Comparison of ENCODE assay signal across 38 mouse cellular contexts in genomic region chr13:97073497-97073896, GRCm38 (mm10). TPM values are rescaled to one million over a fixed set of nuclear protein-coding genes. Genes with fewer than 3 reads are reported as not detected.
DNase-seq lines count a peak whose midpoint lies in the region; ATAC-seq and TF ChIP-seq lines count a peak whose summit lies in the region.
"Had no signal": no experiment of that assay in that cellular context is flagged by ENCODE, and none has a peak within 500 bp of the region (broad histone marks: within the 10 kb centered on the region; RNA-seq: fewer than 3 reads in every experiment).

No protein-coding gene starts in this region.

- 0 out of 2 replicates have a peak, but pooled peaks cover 3% of the 10 kb centered on the region for H3K27me3 ChIP-seq in hindbrain, embryonic 15.5 days
- no peaks in the 10 kb centered on the region for H3K27me3 ChIP-seq in hindbrain, embryonic 11.5 days (ENCODE audit: control insufficient read depth, insufficient read depth, low read length)
- H3K27me3 ChIP-seq in midbrain, embryonic 15.5 days (replicated peaks), result no peaks in the 10 kb centered on the region
- H3K27me3 ChIP-seq: heart, embryonic 12.5 days; intestine, embryonic 15.5 days had no signal

- H3K9ac ChIP-seq in hindbrain, embryonic 15.5 days, result peak overlapping the region; percentile 2; the same call in 1 of the 2 replicates
- no peak overlapping the region for H3K9ac ChIP-seq in hindbrain, embryonic 11.5 days (ENCODE audit: low read depth, low read length)
- peak overlapping the region; percentile 41; the same call in 1 of the 2 replicates for H3K9ac ChIP-seq in ES-E14 (ENCODE audit: insufficient read depth, low read depth, low read length, poor library complexity, severe bottlenecking)
- H3K9ac ChIP-seq in midbrain, embryonic 15.5 days, result peak overlapping the region; percentile 12; the same call in 1 of the 2 replicates
- H3K9ac ChIP-seq: embryonic facial prominence, embryonic 15.5 days; forebrain, embryonic 12.5 days; heart, embryonic 12.5 days; intestine, embryonic 15.5 days; limb, embryonic 15.5 days; liver, embryonic 13.5 days had no signal

- 60% methylated on average over 1 of the region's 1 CpGs for WGBS in hindbrain, embryonic 15.5 days
- 65% methylated on average over 1 of the region's 1 CpGs for WGBS in hindbrain, embryonic 11.5 days
- 58% methylated on average over 1 of the region's 1 CpGs for WGBS in midbrain, embryonic 15.5 days

- in situ Hi-C loops in ES-E14 (cut with MboI; ENCODE audit: low sequenced_read_pairs in 2 of 2, unreplicated experiment in 2 of 2), result no loop called here

- no peak for DNase-seq in hindbrain, embryonic 11.5 days (ENCODE audit: low spot score)
- DNase-seq in 416B (ENCODE audit: low read depth) (peak; percentile 24), ES-E14 (ENCODE audit: low read depth, low spot score) (no peak)
- no peak for DNase-seq in urinary bladder, postnatal 4 days (ENCODE audit: low spot score in 2 of 2)
- DNase-seq in adrenal gland, postnatal 14 days, result no peak
- no peak for DNase-seq in left cerebral cortex, adult 11 months (ENCODE audit: low spot score)
- DNase-seq: adrenal gland, postnatal 25 days; cerebellum, adult 11-12 months; cerebellum, postnatal 10 days; gastrocnemius, postnatal 25 days; heart, adult 11 months; kidney, adult 2 months; kidney, postnatal 4 days; layer of hippocampus, postnatal 36 days; liver, embryonic 13.5 days; lung, adult 18-20 months; lung, postnatal 4 days; thymus, adult 2 months; thymus, postnatal 36 days had no signal

- H3K9me3 ChIP-seq in hindbrain, embryonic 15.5 days, result no peaks in the 10 kb centered on the region
- H3K9me3 ChIP-seq in hindbrain, embryonic 11.5 days (ENCODE audit: control insufficient read depth, low read length), result no peaks in the 10 kb centered on the region
- H3K9me3 ChIP-seq in ES-E14 (ENCODE audit: control insufficient read depth, insufficient read depth, low read depth, low read length), result no peaks in the 10 kb centered on the region
- no peaks in the 10 kb centered on the region for H3K9me3 ChIP-seq in midbrain, embryonic 15.5 days
- H3K9me3 ChIP-seq: embryonic facial prominence, embryonic 15.5 days; forebrain, embryonic 12.5 days; heart, embryonic 12.5 days; intestine, embryonic 15.5 days; limb, embryonic 10.5 days; limb, embryonic 15.5 days; liver, embryonic 13.5 days; megakaryocyte, embryonic 14.5 days had no signal

- peak overlapping the region; percentile 93; the same call in 1 of the 2 replicates for H3K4me3 ChIP-seq in hindbrain, embryonic 15.5 days
- no peak overlapping the region for H3K4me3 ChIP-seq in hindbrain, embryonic 11.5 days (ENCODE audit: low read depth, low read length)
- peak overlapping the region; percentile 90 to 99; a peak in 3 of 4 replicates for H3K4me3 ChIP-seq in ES-E14 (ENCODE audit: insufficient read depth in 1 of 2, low read depth in 1 of 2, low read length in 2 of 2, poor library complexity in 1 of 2, severe bottlenecking in 1 of 2)
- no peak overlapping the region for H3K4me3 ChIP-seq in midbrain, embryonic 15.5 days
- H3K4me3 ChIP-seq: embryonic facial prominence, embryonic 15.5 days; forebrain, embryonic 12.5 days; heart, embryonic 12.5 days; intestine, embryonic 15.5 days; limb, embryonic 10.5 days; limb, embryonic 15.5 days; liver, embryonic 13.5 days; megakaryocyte, embryonic 14.5 days had no signal

- H3K36me3 ChIP-seq in hindbrain, embryonic 15.5 days, result no peaks in the 10 kb centered on the region
- no peaks in the 10 kb centered on the region for H3K36me3 ChIP-seq in hindbrain, embryonic 11.5 days (ENCODE audit: control insufficient read depth, insufficient read depth, low read length)
- peaks cover 3% of the 10 kb centered on the region for H3K36me3 ChIP-seq in ES-E14 (ENCODE audit: control insufficient read depth, insufficient read depth, low read length, poor library complexity, severe bottlenecking)
- no peaks in the 10 kb centered on the region for H3K36me3 ChIP-seq in midbrain, embryonic 15.5 days (replicated peaks)
- H3K36me3 ChIP-seq: embryonic facial prominence, embryonic 15.5 days; forebrain, embryonic 12.5 days; G1E; heart, embryonic 12.5 days; intestine, embryonic 15.5 days; limb, embryonic 10.5 days; limb, embryonic 15.5 days; liver, embryonic 13.5 days had no signal

- peaks cover 10% of the 10 kb centered on the region for H3K4me1 ChIP-seq in hindbrain, embryonic 15.5 days (replicated peaks)
- H3K4me1 ChIP-seq in hindbrain, embryonic 11.5 days (replicated peaks; ENCODE audit: control insufficient read depth, insufficient read depth, low read length), result no peaks in the 10 kb centered on the region
- peaks cover 12 to 25% of the 10 kb centered on the region in 2 experiments for H3K4me1 ChIP-seq in ES-E14 (ENCODE audit: control insufficient read depth in 2 of 2, insufficient read depth in 2 of 2, low read length in 2 of 2, poor library complexity in 1 of 2)
- peaks cover 16% of the 10 kb centered on the region for H3K4me1 ChIP-seq in midbrain, embryonic 15.5 days

- H3K27ac ChIP-seq in hindbrain, embryonic 15.5 days (replicated peaks), result no peak overlapping the region
- no peak overlapping the region for H3K27ac ChIP-seq in hindbrain, embryonic 11.5 days (ENCODE audit: low read depth, low read length)
- no peak overlapping the region for H3K27ac ChIP-seq in ES-E14 (ENCODE audit: insufficient read depth, low read depth, low read length, poor library complexity, severe bottlenecking)
- H3K27ac ChIP-seq in midbrain, embryonic 15.5 days, result no peak overlapping the region
- H3K27ac ChIP-seq: embryonic facial prominence, embryonic 15.5 days; forebrain, embryonic 12.5 days; intestine, embryonic 15.5 days; limb, embryonic 10.5 days; limb, embryonic 15.5 days; liver, embryonic 13.5 days had no signal

- H3K4me2 ChIP-seq in hindbrain, embryonic 15.5 days, result 0 out of 2 replicates have a peak overlapping the region, but pooled peaks have one; percentile 78
- H3K4me2 ChIP-seq in hindbrain, embryonic 11.5 days (replicated peaks; ENCODE audit: low read depth, low read length), result no peak overlapping the region
- peak overlapping the region; percentile 75; the same call in 1 of the 2 replicates for H3K4me2 ChIP-seq in midbrain, embryonic 15.5 days
- H3K4me2 ChIP-seq: embryonic facial prominence, embryonic 15.5 days; forebrain, embryonic 12.5 days; heart, embryonic 12.5 days; intestine, embryonic 15.5 days; limb, embryonic 15.5 days; liver, embryonic 13.5 days had no signal

- ATAC-seq in hindbrain, embryonic 15.5 days (ENCODE audit: low FRiP score, low read depth), result no peak
- no peak for ATAC-seq in hindbrain, embryonic 11.5 days (ENCODE audit: low FRiP score)
- ATAC-seq in midbrain, embryonic 15.5 days (replicated peaks), result no peak
- ATAC-seq: CD4-positive, CD25-positive, alpha-beta regulatory T cell, adult 4 months; intestine, embryonic 15.5 days; lung, postnatal 0 days; Patski had no signal

TF ChIP-seq in ES-E14, 5 proteins besides CTCF, POLR2A, EP300 and RAD21:
- TF ChIP-seq HCFC1 (IDR thresholded peaks at IDR 0.05; ENCODE audit: borderline replicate concordance, insufficient read depth, low read length) (no peak), ZNF384 (IDR thresholded peaks at IDR 0.05; ENCODE audit: low read depth, low read length) (no peak), MAFK (IDR thresholded peaks at IDR 0.05; ENCODE audit: insufficient read depth, low read depth, low read length) (no peak), CHD2 (IDR thresholded peaks at IDR 0.05; ENCODE audit: low read depth, low read length) (no peak), ZC3H11A (IDR thresholded peaks at IDR 0.05; ENCODE audit: borderline replicate concordance, low read depth, low read length) (no peak)

RNA-seq across cellular contexts. Expression of gene Fam169a, which starts 6.4 kb away (rescaled TPM):
- 27.9 and 28.4 TPM in 2 replicates for polyA plus RNA-seq in hindbrain, embryonic 15.5 days (2015; fragmentation: Nextera tagmentation; extraction: Ambion mirVana)
- polyA plus RNA-seq in hindbrain, embryonic 11.5 days (2014; fragmentation: Nextera tagmentation; extraction: Ambion mirVana), result 10.9 and 12.2 TPM in 2 replicates
- total RNA-seq in ES-E14 (2012; rRNA removed), result 63.4 and 67.2 TPM in 2 replicates
- polyA plus RNA-seq in midbrain, embryonic 15.5 days (2015; fragmentation: Nextera tagmentation; extraction: Ambion mirVana), result 27.2 and 31.7 TPM in 2 replicates
- total RNA-seq in adrenal gland, postnatal 14 days (2021), result 4.5 and 5.7 TPM in 2 replicates
- total RNA-seq: gastrocnemius, postnatal 25 days had no signal
- polyA plus RNA-seq: G1E had no signal

RNA-seq across cellular contexts. Expression of gene Gm6169, which starts 25.5 kb away (rescaled TPM):
- polyA plus RNA-seq in hindbrain, embryonic 15.5 days (2015; fragmentation: Nextera tagmentation; extraction: Ambion mirVana), result 0.30 and 0.32 TPM in 2 replicates
- 0.64 and 1.6 TPM in 2 replicates for polyA plus RNA-seq in hindbrain, embryonic 11.5 days (2014; fragmentation: Nextera tagmentation; extraction: Ambion mirVana)
- 6.7 and 8.4 TPM in 2 replicates for total RNA-seq in ES-E14 (2012; rRNA removed)
- polyA plus RNA-seq in midbrain, embryonic 15.5 days (2015; fragmentation: Nextera tagmentation; extraction: Ambion mirVana), result 0.64 and 0.77 TPM in 2 replicates
- total RNA-seq in adrenal gland, postnatal 14 days (2021), result 0.33 TPM in 1 of 2 replicates, not detected in the other

RNA-seq across cellular contexts. Expression of gene 1700029F12Rik, which starts 39.3 kb away (rescaled TPM):
- not detected in 2 replicates for polyA plus RNA-seq in hindbrain, embryonic 15.5 days (2015; fragmentation: Nextera tagmentation; extraction: Ambion mirVana)
- not detected in 2 replicates for polyA plus RNA-seq in hindbrain, embryonic 11.5 days (2014; fragmentation: Nextera tagmentation; extraction: Ambion mirVana)
- not detected in 2 replicates for total RNA-seq in ES-E14 (2012; rRNA removed)
- not detected in 2 replicates for polyA plus RNA-seq in midbrain, embryonic 15.5 days (2015; fragmentation: Nextera tagmentation; extraction: Ambion mirVana)
- not detected in 2 replicates for total RNA-seq in adrenal gland, postnatal 14 days (2021)
- total RNA-seq: adrenal gland, postnatal 25 days; common myeloid progenitor, adult 5-6 weeks; G1E; gastrocnemius, postnatal 25 days; hematopoietic stem cell, adult 5-6 weeks; layer of hippocampus, postnatal 36 days; left cerebral cortex, postnatal 10 days had no signal
- polyA plus RNA-seq: CD4-positive, CD25-positive, alpha-beta regulatory T cell, adult 4 months; embryonic facial prominence, embryonic 15.5 days; forebrain, embryonic 12.5 days; G1E; heart, embryonic 12.5 days; heart, postnatal 0 days; intestine, embryonic 15.5 days; kidney, embryonic 16.5 days; limb, embryonic 10.5 days; limb, embryonic 15.5 days; liver, embryonic 13.5 days; lung, postnatal 0 days; neural tube, embryonic 11.5 days; Patski had no signal

Comparison
In these comparisons a context has a peak if more than half of its experiments do, and no peak if none do; other contexts are left out.
1. H3K4me3 ChIP-seq: peak in hindbrain, embryonic 15.5 days (single experiment) and ES-E14 (2 of 2); none in hindbrain, embryonic 11.5 days (single experiment) and midbrain, embryonic 15.5 days (single experiment).